Mouse (Mus musculus) heart, postnatal 0 days (tissue): ENCODE results near the gene Fcrla. TPM values are rescaled to one million over a fixed set of nuclear protein-coding genes. Genes with fewer than 3 reads are reported as not detected.

Source experiments
- ATAC-seq: fragments of 200-750 bp; cut with Nextera tagmentation; 2 replicates; pipeline ENCODE4 v1.8.0; 2017; ENCODE audit warnings: low read depth, moderate number of reproducible peaks, moderate library complexity; ENCODE audit not compliant: insufficient read depth
- DNase-seq: peaks from one replicate; pipeline ENCODE4 v3.0.0-alpha.2; 2016; ENCODE audit warnings: low spot score
- H3K27ac ChIP-seq: fragments of 300-500 bp; sonication (generic); 2 replicates; pipeline ENCODE4 v1.5.1; 2014; ENCODE audit warnings: low read depth, mild to moderate bottlenecking
- H3K27me3 ChIP-seq: fragments of 300-500 bp; sonication (generic); 2 replicates; pipeline ENCODE4 v1.6.1; 2014; ENCODE audit warnings: low read length, mixed read lengths; ENCODE audit not compliant: control insufficient read depth, insufficient read depth
- H3K36me3 ChIP-seq: fragments of 300-500 bp; sonication (generic); replicated peaks from 2 replicates; pipeline ENCODE4 v1.6.1; 2014; ENCODE audit warnings: low read length, mixed read lengths; ENCODE audit not compliant: control insufficient read depth, insufficient read depth
- H3K4me1 ChIP-seq: fragments of 300-500 bp; sonication (generic); 2 replicates; pipeline ENCODE4 v1.6.1; 2014; ENCODE audit warnings: antibody characterized with exemption; ENCODE audit not compliant: control insufficient read depth, insufficient read depth
- H3K4me2 ChIP-seq: fragments of 300-500 bp; sonication (generic); 2 replicates; pipeline ENCODE4 v1.6.1; 2014; ENCODE audit warnings: low read depth, mild to moderate bottlenecking, low read length, moderate library complexity
- H3K4me3 ChIP-seq: fragments of 300-500 bp; sonication (generic); 2 replicates; pipeline ENCODE4 v1.5.1; 2014; ENCODE audit warnings: low read depth, low read length
- H3K9ac ChIP-seq: fragments of 300-500 bp; sonication (generic); replicated peaks from 2 replicates; pipeline ENCODE4 v1.6.1; 2014; ENCODE audit warnings: low read depth, low read length, mixed read lengths
- H3K9me3 ChIP-seq: fragments of 300-500 bp; sonication (generic); replicated peaks from 2 replicates; pipeline ENCODE4 v1.6.1; 2016; ENCODE audit warnings: low read length; ENCODE audit not compliant: control insufficient read depth
- CTCF ChIP-seq: IDR thresholded peaks from 2 replicates; pipeline ENCODE4 v1.5.1; 2016; ENCODE audit warnings: antibody characterized with exemption, control low read depth, low read depth
- EP300 ChIP-seq: IDR thresholded peaks from 2 replicates; pipeline ENCODE4 v1.6.1; 2016; ENCODE audit warnings: antibody characterized with exemption, low read depth
- WGBS: fragments of 180-500 bp; shearing (Covaris S2); extraction: QIAGEN DNeasy Blood & Tissue Kit; methylation state at CpG from one replicate; pipeline ENCODE4 v1.1.7; 2014; 5-methylcytosine and 5-hydroxymethylcytosine counted together
- polyA plus RNA-seq: library from polyadenylated mRNA; unstranded; fragments of >200 nt; fragmentation: Nextera tagmentation; extraction: Ambion mirVana; gene quantifications from 2 replicates; pipeline ENCODE4 v1.2.1, GENCODE M21; 2015
- total RNA-seq: library from RNA; depleted of rRNA; stranded (reverse); fragments of >200 nt; gene quantifications from 2 replicates; pipeline ENCODE4 v1.2.3, GENCODE M21; 2014; ENCODE audit warnings: low replicate concordance

The Fcrla gene
- total and polyA plus RNA-seq, 2 experiments from 2014 or later: 0.23 TPM; not detected in 1

GRCm38 (mm10) chr1:170901536-170902238 is 25.7 kb downstream of the Fcrla start:
- Histone ChIP-seq H3K36me3 (no peaks in the 10 kb centered on the region), H3K4me1 (no peaks in the 10 kb centered on the region), H3K27ac (no peak overlapping the region), H3K27me3 (peaks cover 30% of the 10 kb centered on the region; the same call in 1 of the 2 replicates), H3K9me3 (no peaks in the 10 kb centered on the region), H3K9ac (no peak overlapping the region), H3K4me2 (peak overlapping the region; percentile 41; the same call in 1 of the 2 replicates), H3K4me3 (no peak overlapping the region)
- DNase-seq (peak; percentile 80), ATAC-seq (peak; percentile 49)
- peak; percentile 84 for TF ChIP-seq CTCF
- no peak for TF ChIP-seq EP300
- 30% methylated on average over 10 of the region's 10 CpGs for WGBS

GRCm38 (mm10) chr1:170900799-170901467 is 26.4 kb downstream of the Fcrla start:
- no peaks in the 10 kb centered on the region for H3K9me3 ChIP-seq
- H3K9ac ChIP-seq: no peak overlapping the region
- H3K4me3 ChIP-seq: no peak overlapping the region
- 27% methylated on average over 10 of the region's 10 CpGs for WGBS
- DNase-seq (peak; percentile 46), ATAC-seq (peak; percentile 41; the same call in 1 of the 2 replicates)
- H3K4me1 ChIP-seq: no peaks in the 10 kb centered on the region
- peak overlapping the region; percentile 41 for H3K4me2 ChIP-seq
- no peaks in the 10 kb centered on the region for H3K36me3 ChIP-seq
- no peak overlapping the region for H3K27ac ChIP-seq
- TF ChIP-seq EP300 (no peak), CTCF (peak; percentile 54)
- H3K27me3 ChIP-seq: peaks cover 24% of the 10 kb centered on the region; the same call in 1 of the 2 replicates

- peaks cover 19% of the 10 kb centered on the region; the same call in 1 of the 2 replicates for H3K27me3 ChIP-seq
- no peak overlapping the region for H3K9ac ChIP-seq
- H3K4me1 ChIP-seq: no peaks in the 10 kb centered on the region
- no peak for ATAC-seq
- no peak overlapping the region for H3K27ac ChIP-seq
- no peak for DNase-seq
- no peak overlapping the region for H3K4me3 ChIP-seq
- no peaks in the 10 kb centered on the region for H3K9me3 ChIP-seq
- no peak overlapping the region for H3K4me2 ChIP-seq
- H3K36me3 ChIP-seq: no peaks in the 10 kb centered on the region
- TF ChIP-seq CTCF (no peak), EP300 (no peak)
- 59% methylated on average over 16 of the region's 16 CpGs for WGBS
Measured at GRCm38 (mm10) chr1:170898413-170899075, 28.8 kb downstream of the Fcrla start.

GRCm38 (mm10) chr1:170896651-170897281 is 30.6 kb downstream of the Fcrla start:
- Histone ChIP-seq H3K9ac (no peak overlapping the region), H3K4me2 (no peak overlapping the region), H3K4me3 (no peak overlapping the region), H3K4me1 (no peaks in the 10 kb centered on the region), H3K9me3 (no peaks in the 10 kb centered on the region), H3K27ac (no peak overlapping the region), H3K27me3 (peaks cover 14% of the 10 kb centered on the region; the same call in 1 of the 2 replicates), H3K36me3 (no peaks in the 10 kb centered on the region)
- ATAC-seq (no peak), DNase-seq (no peak)
- WGBS: 80% methylated on average over 5 of the region's 5 CpGs
- TF ChIP-seq CTCF: no peak
- no peak for TF ChIP-seq EP300
